Mouse (Mus musculus) ES-Bruce4 (cell line): ENCODE measurements at regions not wholly inside any gene's neighbourhood (a gene's known extent, or its start where the extent isn't known, plus 50 kb on each side); places are given as distances from the start of the nearest gene placed in this dataset.

ENCODE experiments used
- H3K27ac ChIP-seq: 2 replicates; pipeline ENCODE4 v1.5.1; 2012; ENCODE audit warnings: low read length, inconsistent platforms; ENCODE audit not compliant: insufficient read depth
- H3K27me3 ChIP-seq: 2 replicates; pipeline ENCODE4 v1.6.1; 2012; ENCODE audit warnings: mild to moderate bottlenecking, low read length, inconsistent platforms; ENCODE audit not compliant: control insufficient read depth, poor library complexity, insufficient read depth, severe bottlenecking
- H3K36me3 ChIP-seq: 2 replicates; pipeline ENCODE4 v1.6.1; 2012; ENCODE audit warnings: inconsistent platforms, mild to moderate bottlenecking, low read length, moderate library complexity; ENCODE audit not compliant: control insufficient read depth, poor library complexity, insufficient read depth, severe bottlenecking
- H3K4me1 ChIP-seq: one replicate; pipeline ENCODE4 v1.8.1; 2011; ENCODE audit warnings: low read length; ENCODE audit not compliant: control insufficient read depth, insufficient read depth
- H3K4me3 ChIP-seq: 2 replicates; pipeline ENCODE4 v1.5.1; 2011; ENCODE audit warnings: low read depth, mild to moderate bottlenecking, low read length
- H3K9ac ChIP-seq: 2 replicates; pipeline ENCODE4 v1.6.1; 2012; ENCODE audit warnings: low read depth, mild to moderate bottlenecking, inconsistent platforms; ENCODE audit not compliant: poor library complexity, severe bottlenecking
- H3K9me3 ChIP-seq: replicated peaks from 2 replicates; pipeline ENCODE4 v1.6.1; 2012; ENCODE audit warnings: mild to moderate bottlenecking, low read length, inconsistent platforms; ENCODE audit not compliant: control insufficient read depth, poor library complexity, insufficient read depth, severe bottlenecking
- CTCF ChIP-seq: IDR thresholded peaks from one replicate; pipeline ENCODE4 v1.8.1; 2011; ENCODE audit warnings: low read depth, low read length
- EP300 ChIP-seq: IDR thresholded peaks from 2 replicates; pipeline ENCODE4 v1.6.1; 2011; ENCODE audit warnings: low read depth, low read length; ENCODE audit not compliant: insufficient read depth
- POLR2A ChIP-seq: IDR thresholded peaks from one replicate; pipeline ENCODE4 v1.8.1; 2011; ENCODE audit warnings: low read length; ENCODE audit not compliant: insufficient read depth

DNA sequence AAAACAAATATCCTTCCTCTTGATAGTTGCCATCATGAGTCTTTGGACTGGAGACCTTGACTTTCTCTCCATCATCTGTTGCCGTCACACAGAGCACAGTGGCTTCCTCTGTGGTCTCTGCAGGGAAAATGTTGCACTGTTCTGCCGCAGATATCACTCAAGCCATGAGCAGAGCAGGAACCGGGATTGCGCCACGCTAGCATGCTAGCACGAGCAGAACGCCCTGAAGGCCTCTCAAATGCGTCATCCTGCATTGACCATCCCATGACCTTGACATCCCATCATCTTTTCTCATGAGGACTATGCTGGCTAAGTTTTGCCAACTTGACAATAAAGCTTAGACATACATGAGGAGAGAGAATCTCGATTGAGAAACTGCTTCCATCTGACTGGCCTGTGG lies 134.6 kb upstream of the Thbs1 start:
- no peaks in the 10 kb centered on the region for H3K36me3 ChIP-seq
- no peaks in the 10 kb centered on the region for H3K4me1 ChIP-seq
- no peaks in the 10 kb centered on the region for H3K9me3 ChIP-seq
- no peak overlapping the region for H3K4me3 ChIP-seq
- no peak overlapping the region for H3K9ac ChIP-seq
- H3K27me3 ChIP-seq, result no peaks in the 10 kb centered on the region
- no peak overlapping the region for H3K27ac ChIP-seq
- TF ChIP-seq EP300 (no peak), POLR2A (no peak), CTCF (no peak)

DNA sequence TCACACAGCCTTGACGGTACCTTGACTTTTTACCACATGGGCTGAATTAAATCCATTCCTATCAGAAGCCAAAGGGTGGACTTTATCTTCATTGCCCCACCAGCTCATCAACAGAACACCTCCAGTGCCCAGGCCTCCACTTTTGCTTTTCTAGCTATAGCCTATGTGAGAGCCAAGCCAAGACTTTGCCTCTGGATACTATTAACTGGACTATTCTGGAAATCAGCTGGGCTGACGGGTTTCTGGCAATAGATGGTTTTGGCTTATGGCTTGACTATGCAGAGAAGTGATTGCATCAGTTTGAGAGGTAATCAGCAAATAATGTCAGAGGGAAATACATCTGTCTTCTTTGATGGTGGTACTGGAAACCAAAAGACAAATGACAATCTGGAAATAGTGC lies 130.8 kb upstream of the Thbs1 start:
- TF ChIP-seq EP300 (no peak), POLR2A (no peak), CTCF (no peak)
- Histone ChIP-seq H3K4me3 (no peak overlapping the region), H3K9ac (no peak overlapping the region), H3K36me3 (no peaks in the 10 kb centered on the region), H3K9me3 (no peaks in the 10 kb centered on the region), H3K27me3 (no peaks in the 10 kb centered on the region), H3K4me1 (no peaks in the 10 kb centered on the region), H3K27ac (no peak overlapping the region)

DNA sequence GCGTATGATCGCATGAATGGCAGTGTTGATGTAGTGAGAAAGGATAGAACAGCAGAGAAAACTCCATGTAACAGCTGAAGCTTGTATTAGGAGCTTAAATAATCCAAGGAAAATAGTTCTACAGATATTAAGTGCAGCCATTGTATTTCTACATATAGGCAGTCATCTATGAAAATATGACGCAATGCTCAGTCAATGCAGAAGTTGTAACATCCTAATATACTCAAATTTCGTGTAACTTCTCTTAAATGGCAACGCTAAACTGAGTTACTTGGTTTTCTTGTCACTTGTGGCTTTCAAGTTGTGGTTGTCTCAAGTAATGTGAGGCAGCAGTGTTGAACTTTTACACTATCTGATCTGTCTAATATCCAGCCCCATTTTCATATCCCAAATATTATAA lies 127.1 kb upstream of the Thbs1 start:
- TF ChIP-seq CTCF (no peak), POLR2A (no peak), EP300 (no peak)
- no peaks in the 10 kb centered on the region for H3K4me1 ChIP-seq
- no peak overlapping the region for H3K4me3 ChIP-seq
- no peaks in the 10 kb centered on the region for H3K27me3 ChIP-seq
- no peaks in the 10 kb centered on the region for H3K9me3 ChIP-seq
- H3K9ac ChIP-seq, result no peak overlapping the region
- H3K27ac ChIP-seq, result no peak overlapping the region
- no peaks in the 10 kb centered on the region for H3K36me3 ChIP-seq

- TF ChIP-seq EP300, result no peak
- TF ChIP-seq CTCF, result no peak
- TF ChIP-seq POLR2A, result no peak
- Histone ChIP-seq H3K27ac (no peak overlapping the region), H3K36me3 (no peaks in the 10 kb centered on the region), H3K4me1 (no peaks in the 10 kb centered on the region), H3K9me3 (no peaks in the 10 kb centered on the region), H3K4me3 (no peak overlapping the region), H3K27me3 (no peaks in the 10 kb centered on the region), H3K9ac (no peak overlapping the region)
These were observed 124.1 kb upstream of the Thbs1 start for GRCm38 (mm10) chr2:117987426-117988215.

GRCm38 (mm10) chr2:117988396-117989173 lies 123.1 kb upstream of the Thbs1 start:
- Histone ChIP-seq H3K4me1 (no peaks in the 10 kb centered on the region), H3K9me3 (no peaks in the 10 kb centered on the region), H3K4me3 (no peak overlapping the region), H3K9ac (no peak overlapping the region), H3K36me3 (no peaks in the 10 kb centered on the region), H3K27ac (no peak overlapping the region), H3K27me3 (no peaks in the 10 kb centered on the region)
- TF ChIP-seq EP300 (no peak), CTCF (no peak), POLR2A (no peak)

DNA sequence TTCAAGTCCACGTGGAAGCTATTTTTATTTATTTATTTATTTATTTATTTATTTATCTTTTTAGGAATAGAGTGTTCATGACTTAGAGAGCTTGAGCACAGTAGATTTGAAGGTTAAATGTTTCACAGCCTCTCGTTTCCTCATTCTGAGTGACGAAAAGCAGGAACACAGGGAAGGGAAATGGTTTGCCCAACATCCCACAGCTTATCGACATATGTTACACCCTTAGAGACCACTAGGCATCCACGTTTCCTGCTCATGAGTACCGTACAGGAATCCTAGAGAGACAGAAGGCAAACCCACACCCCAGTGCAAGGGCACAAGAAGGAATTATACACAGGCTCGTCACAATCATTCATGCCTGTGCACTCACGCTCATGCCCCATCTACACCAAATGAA lies 122.5 kb upstream of the Thbs1 start:
- no peaks in the 10 kb centered on the region for H3K9me3 ChIP-seq
- TF ChIP-seq EP300 (no peak), POLR2A (no peak), CTCF (no peak)
- H3K4me1 ChIP-seq, result no peaks in the 10 kb centered on the region
- H3K4me3 ChIP-seq, result no peak overlapping the region
- H3K9ac ChIP-seq, result no peak overlapping the region
- H3K36me3 ChIP-seq, result no peaks in the 10 kb centered on the region
- H3K27me3 ChIP-seq, result no peaks in the 10 kb centered on the region
- H3K27ac ChIP-seq, result no peak overlapping the region
